Mouse (Mus musculus) C2C12 (cell line): ENCODE data around the gene 1700008O03Rik. TPM values are rescaled to one million over a fixed set of nuclear protein-coding genes. Genes with fewer than 3 reads are reported as not detected.

Experiments
- H3K27me3 ChIP-seq: one replicate; pipeline ENCODE4 v1.6.1; 2011; ENCODE audit not compliant: control insufficient read depth, insufficient read depth, insufficient read length
- H3K36me3 ChIP-seq: one replicate; pipeline ENCODE4 v1.6.1; 2011; ENCODE audit not compliant: control insufficient read depth, insufficient read depth
- H3K4me3 ChIP-seq: one replicate; pipeline ENCODE4 v1.5.1; 2011; ENCODE audit warnings: mild to moderate bottlenecking, control low read depth; ENCODE audit not compliant: poor library complexity, insufficient read depth, severe bottlenecking
- H3K79me2 ChIP-seq: one replicate; pipeline ENCODE4 v1.6.1; 2011; ENCODE audit not compliant: control insufficient read depth, insufficient read depth
- H3K79me3 ChIP-seq: one replicate; pipeline ENCODE4 v1.6.1; 2011; ENCODE audit warnings: low read depth, control low read depth
- H3ac ChIP-seq: one replicate; pipeline ENCODE3; 2011; ENCODE audit warnings: low read depth; ENCODE audit not compliant: control insufficient read depth, insufficient read length
- CTCF ChIP-seq: IDR thresholded peaks from one replicate; pipeline ENCODE4 v1.5.1; 2011; ENCODE audit not compliant: control insufficient read depth, insufficient read depth, insufficient read length
- MAX ChIP-seq: IDR thresholded peaks from one replicate; pipeline ENCODE4 v1.6.1; 2011; ENCODE audit warnings: mild to moderate bottlenecking, control low read depth
- polyA plus RNA-seq: library from polyadenylated mRNA; unstranded; fragments of >200 nt; fragmentation: generic; extraction: Trizol; gene quantifications from one replicate; pipeline ENCODE4 v1.2.1, GENCODE M21; 2012; ENCODE audit warnings: missing spikeins

The 1700008O03Rik gene
- polyA plus RNA-seq, 1 experiment, result 0.11 TPM

DNA sequence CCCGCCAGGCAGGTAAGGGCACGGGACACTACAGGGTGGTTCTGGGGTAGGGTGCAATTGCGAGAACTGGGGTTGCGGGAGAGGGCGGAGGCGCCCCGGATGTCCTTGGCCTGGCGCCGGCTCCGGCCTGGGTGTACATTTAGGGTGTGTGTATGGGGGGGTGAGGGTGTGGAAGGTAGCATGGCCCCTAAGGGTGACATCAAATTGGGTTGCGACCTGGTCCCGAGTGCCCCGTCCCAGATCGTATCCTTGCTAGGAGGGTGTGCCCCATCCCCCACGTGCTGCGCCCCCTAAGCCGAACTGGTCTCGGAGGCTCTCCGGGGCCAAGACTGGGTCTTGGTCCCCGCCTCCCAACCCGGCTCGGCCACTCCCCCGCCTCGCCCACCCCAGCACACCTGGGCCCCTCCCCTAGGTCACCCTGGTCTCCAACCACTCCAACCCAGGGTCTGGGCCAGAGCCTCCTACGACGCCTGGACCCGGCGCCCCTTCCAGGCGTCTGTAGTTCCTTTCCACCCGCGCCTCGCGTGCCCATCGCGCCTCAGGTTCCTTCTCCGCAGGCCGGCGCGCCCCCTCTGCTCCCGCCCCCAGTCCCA, 75.2 kb downstream of the 1700008O03Rik start:
- Histone ChIP-seq H3K4me3 (no peak overlapping the region), H3ac (no peak overlapping the region), H3K36me3 (no peaks in the 10 kb centered on the region), H3K27me3 (peaks cover 68% of the 10 kb centered on the region), H3K79me2 (no peaks in the 10 kb centered on the region), H3K79me3 (no peaks in the 10 kb centered on the region)
- TF ChIP-seq CTCF (no peak), MAX (no peak)

Other genes with a start within 250 kb of the 1700008O03Rik start
- not detected for gene Klk1b16, start 249.1 kb downstream of the 1700008O03Rik start, polyA plus RNA-seq
- gene Klk1b24, start 197.6 kb downstream of the 1700008O03Rik start, polyA plus RNA-seq, result not detected
- gene Klk1b3, start 187.6 kb downstream of the 1700008O03Rik start, polyA plus RNA-seq, result not detected
- gene Klk1b4, start 178.4 kb downstream of the 1700008O03Rik start, polyA plus RNA-seq, result not detected
- gene Klk1b5, start 169.9 kb downstream of the 1700008O03Rik start, polyA plus RNA-seq, result not detected
- not detected for gene Klk1, start 160.5 kb downstream of the 1700008O03Rik start, polyA plus RNA-seq
- gene Gm36864, start 149.6 kb downstream of the 1700008O03Rik start, polyA plus RNA-seq, result 0.06 TPM
- gene 1700028J19Rik, start 139.1 kb downstream of the 1700008O03Rik start, polyA plus RNA-seq, result 0.68 TPM
- 68.9 TPM for gene 2410002F23Rik, start 139.1 kb downstream of the 1700008O03Rik start, polyA plus RNA-seq
- gene Acp4, start 128.4 kb downstream of the 1700008O03Rik start, polyA plus RNA-seq, result not detected
- not detected for gene Gm15517, start 124.4 kb downstream of the 1700008O03Rik start, polyA plus RNA-seq
- 0.30 TPM for gene Clec11a, start 78.9 kb downstream of the 1700008O03Rik start, polyA plus RNA-seq
- under 0.01 TPM for gene Shank1, start 75.6 kb downstream of the 1700008O03Rik start, polyA plus RNA-seq
- gene Syt3, start 1.7 kb downstream of the 1700008O03Rik start, polyA plus RNA-seq, result not detected
- not detected for gene Lrrc4b, start 43.2 kb upstream of the 1700008O03Rik start, polyA plus RNA-seq
- not detected for gene Aspdh, start 79.6 kb upstream of the 1700008O03Rik start, polyA plus RNA-seq
- 77.5 TPM for gene Josd2, start 82.2 kb upstream of the 1700008O03Rik start, polyA plus RNA-seq
- gene Emc10, start 110.7 kb upstream of the 1700008O03Rik start, polyA plus RNA-seq, result 93.5 TPM
- 0.95 TPM for gene Fam71e1, start 110.8 kb upstream of the 1700008O03Rik start, polyA plus RNA-seq
- not detected for gene Mybpc2, start 138.8 kb upstream of the 1700008O03Rik start, polyA plus RNA-seq
- 0.01 TPM for gene Spib, start 146.3 kb upstream of the 1700008O03Rik start, polyA plus RNA-seq
- gene Pold1, start 163.0 kb upstream of the 1700008O03Rik start, polyA plus RNA-seq, result 66.1 TPM
- gene Nr1h2, start 168.1 kb upstream of the 1700008O03Rik start, polyA plus RNA-seq, result 61.0 TPM
- not detected for gene Napsa, start 186.6 kb upstream of the 1700008O03Rik start, polyA plus RNA-seq
- gene Kcnc3, start 204.8 kb upstream of the 1700008O03Rik start, polyA plus RNA-seq, result 0.26 TPM